Mouse (Mus musculus): ENCODE results near the gene Stx1a. TPM values are rescaled to one million over a fixed set of nuclear protein-coding genes. Genes with fewer than 3 reads are reported as not detected.
A peak's percentile ranks its signal among the peaks of the same experiment; 100 is the strongest.

Stx1a gene
- polyA plus RNA-seq, 1 experiment from 2014 or later, result 6.6 TPM

DNA sequence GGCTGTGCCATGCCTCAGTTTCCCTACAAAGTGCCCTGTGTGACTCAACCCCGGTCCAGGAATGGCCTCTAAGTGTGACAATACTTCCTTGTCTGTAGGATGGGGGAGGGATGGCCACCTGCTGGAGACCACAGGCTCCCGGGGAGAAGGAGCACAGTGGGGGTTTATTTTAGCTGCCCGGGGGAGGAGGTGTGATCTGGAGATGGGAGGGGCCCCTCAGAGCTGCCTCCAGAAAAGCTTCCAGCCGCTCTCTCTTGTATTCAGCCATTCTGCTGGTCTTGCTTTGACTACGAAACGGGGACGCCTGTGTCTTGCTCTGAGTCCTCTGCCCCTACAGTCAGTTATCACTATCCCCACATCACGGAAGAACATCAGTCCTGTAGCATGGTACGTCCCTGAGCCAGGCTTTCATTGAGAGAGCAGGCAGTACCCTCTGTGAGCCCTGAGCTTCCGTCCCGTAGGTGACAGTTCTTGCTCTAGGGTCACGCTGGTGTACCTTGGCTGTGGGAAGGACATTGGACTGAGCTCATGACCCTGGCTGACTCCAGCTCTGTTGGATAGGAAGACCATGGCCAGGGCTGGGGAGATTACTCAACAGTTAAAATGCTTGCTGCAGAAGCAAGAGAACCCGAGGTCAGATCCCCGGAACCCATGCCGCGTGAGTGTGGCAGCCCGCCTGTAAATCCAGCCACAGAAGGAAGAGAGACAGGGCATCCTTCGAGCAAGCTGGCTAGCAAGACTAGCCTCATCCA lies 12.5 kb downstream of the Stx1a start:
- no peaks in the 10 kb centered on the region for H3K4me1 ChIP-seq (replicated peaks; ENCODE audit: insufficient read depth, low read length)
- H3K36me3 ChIP-seq (ENCODE audit: insufficient read depth, low read length), result 0 out of 2 replicates have a peak, but pooled peaks cover 7% of the 10 kb centered on the region
- TF ChIP-seq CTCF (IDR thresholded peaks at IDR 0.05; ENCODE audit: low read depth), result no peak
- no peaks in the 10 kb centered on the region for H3K27me3 ChIP-seq (ENCODE audit: insufficient read depth, low read length)
- 66% methylated on average over 18 of the region's 18 CpGs for WGBS
- H3K4me3 ChIP-seq (replicated peaks; ENCODE audit: low read depth, low read length), result no peak overlapping the region
- H3K27ac ChIP-seq, result no peak overlapping the region
- H3K9me3 ChIP-seq (replicated peaks; ENCODE audit: low read length), result no peaks in the 10 kb centered on the region
- ATAC-seq (replicated peaks; ENCODE audit: low FRiP score, low read depth), result no peak
- no peak for DNase-seq (ENCODE audit: low spot score)
- H3K4me2 ChIP-seq (ENCODE audit: low read length), result no peak overlapping the region
- no peak overlapping the region for H3K9ac ChIP-seq (ENCODE audit: low read depth, low read length)

- DNase-seq (ENCODE audit: low spot score) (no peak), ATAC-seq (replicated peaks; ENCODE audit: low FRiP score, low read depth) (no peak)
- Histone ChIP-seq H3K4me3 (replicated peaks; ENCODE audit: low read depth, low read length) (no peak overlapping the region), H3K27me3 (ENCODE audit: insufficient read depth, low read length) (no peaks in the 10 kb centered on the region), H3K4me1 (replicated peaks; ENCODE audit: insufficient read depth, low read length) (no peaks in the 10 kb centered on the region), H3K9me3 (replicated peaks; ENCODE audit: low read length) (no peaks in the 10 kb centered on the region), H3K36me3 (ENCODE audit: insufficient read depth, low read length) (0 out of 2 replicates have a peak, but pooled peaks cover 7% of the 10 kb centered on the region), H3K9ac (ENCODE audit: low read depth, low read length) (no peak overlapping the region), H3K4me2 (ENCODE audit: low read length) (no peak overlapping the region), H3K27ac (no peak overlapping the region)
- 90% methylated on average over 3 of the region's 3 CpGs for WGBS
- TF ChIP-seq CTCF (IDR thresholded peaks at IDR 0.05; ENCODE audit: low read depth), result no peak
Observed at GRCm38 (mm10) chr5:135037946-135038345, 14.7 kb downstream of the Stx1a start.

DNA sequence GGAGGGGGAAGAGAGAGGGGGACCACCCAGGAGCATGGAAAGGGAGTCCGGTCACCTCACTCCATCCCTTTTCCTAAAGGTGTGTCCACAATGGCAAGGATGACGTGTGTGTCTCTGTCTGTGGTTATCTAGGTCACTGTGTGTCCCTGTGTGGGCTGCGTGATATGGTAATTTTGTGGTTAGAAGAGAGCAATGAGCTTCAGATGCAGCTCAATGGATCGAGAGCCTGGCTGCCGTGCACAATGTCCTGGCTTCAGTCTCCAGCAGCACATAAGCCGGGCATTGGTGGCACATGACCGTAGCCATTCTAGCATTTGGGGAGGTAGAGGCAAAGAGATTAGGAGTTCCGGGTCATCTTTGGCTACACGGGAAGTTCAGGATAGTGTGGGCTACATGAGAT lies 16.3 kb downstream of the Stx1a start:
- 87% methylated on average over 9 of the region's 9 CpGs for WGBS

DNA sequence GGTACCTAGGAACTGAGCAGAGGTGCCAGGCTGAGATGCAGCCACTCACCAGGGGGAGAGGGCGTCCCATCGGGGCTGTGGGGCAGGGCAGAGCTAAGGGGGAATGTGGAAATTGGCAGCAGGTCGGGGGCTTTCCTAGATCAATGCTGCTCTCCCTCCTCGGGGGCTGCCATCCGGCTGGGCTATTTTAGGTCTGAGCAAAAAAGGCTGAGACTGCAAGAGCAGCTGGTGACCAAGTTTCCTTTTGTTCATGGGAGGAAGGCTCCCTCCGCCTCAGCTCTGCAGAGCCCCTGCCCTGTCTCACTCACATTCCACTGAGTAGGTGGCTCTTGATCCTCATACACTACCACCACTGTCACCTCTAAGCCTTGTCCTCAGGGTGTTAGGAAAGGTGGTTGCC lies 16.8 kb downstream of the Stx1a start:
- DNase-seq (ENCODE audit: low spot score) (no peak), ATAC-seq (replicated peaks; ENCODE audit: low FRiP score, low read depth) (no peak)
- H3K4me3 ChIP-seq (replicated peaks; ENCODE audit: low read depth, low read length), result no peak overlapping the region
- H3K27me3 ChIP-seq (ENCODE audit: insufficient read depth, low read length), result no peaks in the 10 kb centered on the region
- H3K36me3 ChIP-seq (ENCODE audit: insufficient read depth, low read length), result 0 out of 2 replicates have a peak, but pooled peaks cover 7% of the 10 kb centered on the region
- H3K9me3 ChIP-seq (replicated peaks; ENCODE audit: low read length), result no peaks in the 10 kb centered on the region
- H3K9ac ChIP-seq (ENCODE audit: low read depth, low read length), result no peak overlapping the region
- no peaks in the 10 kb centered on the region for H3K4me1 ChIP-seq (replicated peaks; ENCODE audit: insufficient read depth, low read length)
- H3K4me2 ChIP-seq (ENCODE audit: low read length), result no peak overlapping the region
- WGBS, result 64% methylated on average over 6 of the region's 6 CpGs
- no peak for TF ChIP-seq CTCF (IDR thresholded peaks at IDR 0.05; ENCODE audit: low read depth)
- no peak overlapping the region for H3K27ac ChIP-seq

More for the DNA sequence above, 16.3 kb downstream of the Stx1a start:
- Histone ChIP-seq H3K27me3 (ENCODE audit: insufficient read depth, low read length) (no peaks in the 10 kb centered on the region), H3K9me3 (replicated peaks; ENCODE audit: low read length) (no peaks in the 10 kb centered on the region), H3K27ac (no peak overlapping the region), H3K4me3 (replicated peaks; ENCODE audit: low read depth, low read length) (no peak overlapping the region), H3K9ac (ENCODE audit: low read depth, low read length) (no peak overlapping the region), H3K36me3 (ENCODE audit: insufficient read depth, low read length) (0 out of 2 replicates have a peak, but pooled peaks cover 7% of the 10 kb centered on the region), H3K4me2 (ENCODE audit: low read length) (no peak overlapping the region), H3K4me1 (replicated peaks; ENCODE audit: insufficient read depth, low read length) (no peaks in the 10 kb centered on the region)
- DNase-seq (ENCODE audit: low spot score) (no peak), ATAC-seq (replicated peaks; ENCODE audit: low FRiP score, low read depth) (no peak)
- TF ChIP-seq CTCF (IDR thresholded peaks at IDR 0.05; ENCODE audit: low read depth), result no peak

DNA sequence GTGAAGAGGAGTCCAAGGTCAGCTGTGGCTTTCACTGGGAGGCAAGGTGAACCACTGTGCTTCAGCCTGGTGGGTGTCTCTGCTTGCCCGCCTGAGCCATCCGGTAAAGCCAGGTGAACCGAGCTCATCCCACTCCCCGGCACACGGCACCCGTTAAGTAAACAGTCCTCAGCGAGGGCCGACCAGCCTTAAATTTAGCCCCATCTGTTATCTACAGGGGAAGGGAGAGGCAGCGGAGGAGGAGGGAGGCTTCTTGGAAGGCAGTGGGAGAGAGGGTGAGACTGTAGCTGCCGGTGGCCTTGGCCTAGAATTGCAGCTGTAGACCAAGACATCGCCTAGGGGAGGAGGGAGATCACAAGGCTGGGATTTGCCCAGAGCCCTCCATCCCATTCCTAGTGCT lies 17.5 kb downstream of the Stx1a start:
- Histone ChIP-seq H3K4me3 (replicated peaks; ENCODE audit: low read depth, low read length) (no peak overlapping the region), H3K4me1 (replicated peaks; ENCODE audit: insufficient read depth, low read length) (no peaks in the 10 kb centered on the region), H3K9ac (ENCODE audit: low read depth, low read length) (no peak overlapping the region), H3K9me3 (replicated peaks; ENCODE audit: low read length) (no peaks in the 10 kb centered on the region), H3K4me2 (ENCODE audit: low read length) (no peak overlapping the region), H3K36me3 (ENCODE audit: insufficient read depth, low read length) (peaks cover 10% of the 10 kb centered on the region; the same call in 1 of the 2 replicates), H3K27me3 (ENCODE audit: insufficient read depth, low read length) (no peaks in the 10 kb centered on the region), H3K27ac (no peak overlapping the region)
- 57% methylated on average over 11 of the region's 11 CpGs for WGBS
- ATAC-seq (replicated peaks; ENCODE audit: low FRiP score, low read depth) (no peak), DNase-seq (ENCODE audit: low spot score) (no peak)
- TF ChIP-seq CTCF (IDR thresholded peaks at IDR 0.05; ENCODE audit: low read depth), result no peak

DNA sequence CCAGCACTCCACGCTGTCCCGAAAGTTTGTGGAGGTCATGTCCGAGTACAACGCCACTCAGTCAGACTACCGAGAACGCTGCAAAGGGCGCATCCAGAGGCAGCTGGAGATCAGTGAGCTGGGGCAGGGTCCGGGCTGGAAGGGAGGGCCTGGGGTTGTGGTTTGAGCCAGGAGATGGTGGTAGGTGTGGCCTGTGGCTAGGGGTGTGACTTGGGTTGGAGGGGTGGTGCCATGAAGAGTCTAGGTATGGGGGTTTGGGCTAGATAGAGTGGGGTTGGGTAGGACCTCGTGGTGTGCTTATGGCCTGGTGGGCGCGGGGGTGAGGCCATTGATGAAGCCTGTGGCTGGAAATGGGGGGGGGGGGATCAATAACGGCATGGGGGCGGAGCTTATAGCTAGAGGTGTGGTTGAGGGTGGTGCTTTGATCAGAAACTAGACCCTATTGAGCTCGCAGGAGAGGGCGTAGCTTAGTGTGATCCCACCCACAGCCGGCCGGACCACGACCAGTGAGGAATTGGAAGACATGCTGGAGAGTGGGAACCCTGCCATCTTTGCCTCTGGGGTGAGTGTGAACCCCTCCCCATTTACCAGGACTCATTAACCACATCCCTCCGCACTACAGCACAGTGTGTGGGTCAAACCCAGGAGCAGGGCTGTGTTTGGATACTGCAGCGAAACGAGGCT lies 19.0 kb downstream of the Stx1a start:
- WGBS, result 47% methylated on average over 21 of the region's 21 CpGs
- no peaks in the 10 kb centered on the region for H3K9me3 ChIP-seq (replicated peaks; ENCODE audit: low read length)
- ATAC-seq (replicated peaks; ENCODE audit: low FRiP score, low read depth), result peak; percentile 65
- H3K27me3 ChIP-seq (ENCODE audit: insufficient read depth, low read length), result no peaks in the 10 kb centered on the region
- peaks cover 11% of the 10 kb centered on the region; the same call in 1 of the 2 replicates for H3K36me3 ChIP-seq (ENCODE audit: insufficient read depth, low read length)
- H3K4me1 ChIP-seq (replicated peaks; ENCODE audit: insufficient read depth, low read length), result no peaks in the 10 kb centered on the region
- H3K4me3 ChIP-seq (replicated peaks; ENCODE audit: low read depth, low read length), result no peak overlapping the region
- H3K27ac ChIP-seq, result no peak overlapping the region
- no peak overlapping the region for H3K4me2 ChIP-seq (ENCODE audit: low read length)
- no peak for DNase-seq (ENCODE audit: low spot score)
- H3K9ac ChIP-seq (ENCODE audit: low read depth, low read length), result no peak overlapping the region
- TF ChIP-seq CTCF (IDR thresholded peaks at IDR 0.05; ENCODE audit: low read depth), result no peak
